Mouse (Mus musculus) CH12.LX (cell line): ENCODE measurements around the gene Rnasek. TPM values are rescaled to one million over a fixed set of nuclear protein-coding genes. Genes with fewer than 3 reads are reported as not detected.

Source experiments
- DNase-seq: peaks from one replicate; pipeline ENCODE4 v3.0.0-alpha.2; 2013; ENCODE audit errors: extremely low read depth
- H3K27ac ChIP-seq: 2 replicates; pipeline ENCODE4 v1.5.1; 2012; ENCODE audit warnings: low read depth, mild to moderate bottlenecking, control low read depth, moderate library complexity; ENCODE audit not compliant: insufficient read depth
- H3K27me3 ChIP-seq: replicated peaks from 2 replicates; pipeline ENCODE3; 2012; ENCODE audit warnings: inconsistent platforms
- H3K36me3 ChIP-seq, 2 experiments: replicated peaks in 1 of 2; 2 replicates each; pipeline versions ENCODE3 to v1.6.1; 2012; ENCODE audit warnings: inconsistent platforms in 1 of 2, low read length in 1 of 2, mild to moderate bottlenecking in 1 of 2, mixed read lengths in 1 of 2, moderate library complexity in 1 of 2; ENCODE audit not compliant: control insufficient read depth in 1 of 2, insufficient read depth in 1 of 2
- H3K4me1 ChIP-seq, 2 experiments: 2 replicates each; pipeline ENCODE4 v1.6.1; 2012; ENCODE audit warnings: inconsistent platforms in 1 of 2, moderate library complexity in 1 of 2; ENCODE audit not compliant: insufficient read depth in 2 of 2, control insufficient read depth in 1 of 2
- H3K4me2 ChIP-seq: 2 replicates; pipeline ENCODE4 v1.6.1; 2012; ENCODE audit warnings: low read depth, mild to moderate bottlenecking, control low read depth; ENCODE audit not compliant: poor library complexity, insufficient read depth, severe bottlenecking
- H3K4me3 ChIP-seq, 3 experiments: fragments of 150-350 bp in 1 of 3; sonication (generic) in 1 of 3; replicated peaks in 1 of 3; 2 replicates each; pipeline versions ENCODE3 to v1.5.1; 2011 to 2012; ENCODE audit warnings: low read depth in 2 of 3, low read length in 2 of 3, mild to moderate bottlenecking in 2 of 3, moderate library complexity in 2 of 3, control low read depth in 1 of 3, improper control_type of control experiment in 1 of 3, inconsistent platforms in 1 of 3, mixed read lengths in 1 of 3; ENCODE audit not compliant: poor library complexity in 1 of 3
- H3K79me2 ChIP-seq: replicated peaks from 2 replicates; pipeline ENCODE4 v1.6.1; 2012; ENCODE audit warnings: mild to moderate bottlenecking, moderate library complexity; ENCODE audit not compliant: control insufficient read depth, poor library complexity, insufficient read depth, severe bottlenecking; ENCODE audit errors: extremely low read depth
- H3K9ac ChIP-seq: 2 replicates; pipeline ENCODE4 v1.6.1; 2012; ENCODE audit warnings: low read depth, mild to moderate bottlenecking, control low read depth, moderate library complexity; ENCODE audit not compliant: insufficient read depth
- H3K9me3 ChIP-seq: replicated peaks from 2 replicates; pipeline ENCODE3; 2012; ENCODE audit warnings: low read length, inconsistent platforms, mixed read lengths
- CTCF ChIP-seq, 2 experiments: IDR thresholded peaks in 1 of 2; conservative IDR thresholded peaks in 1 of 2; 2 replicates each; pipeline ENCODE4 v1.5.1; 2011 to 2012; ENCODE audit warnings: low read depth in 2 of 2, low read length in 2 of 2, improper control_type of control experiment in 1 of 2, inconsistent platforms in 1 of 2, mild to moderate bottlenecking in 1 of 2, moderate library complexity in 1 of 2
- E2F4 ChIP-seq: IDR thresholded peaks from 2 replicates; pipeline ENCODE4 v1.6.1; 2011; ENCODE audit warnings: low read depth, low read length, improper control_type of control experiment; ENCODE audit not compliant: insufficient replicate concordance
- EP300 ChIP-seq: IDR thresholded peaks from 2 replicates; pipeline ENCODE4 v1.6.1; 2011; ENCODE audit warnings: low read length, improper control_type of control experiment
- MAZ ChIP-seq: IDR thresholded peaks from 2 replicates; pipeline ENCODE4 v1.6.1; 2012; ENCODE audit warnings: low read depth, mild to moderate bottlenecking, inconsistent platforms, low read length, improper control_type of control experiment, moderate library complexity
- MXI1 ChIP-seq: IDR thresholded peaks from 2 replicates; pipeline ENCODE4 v1.6.1; 2011; ENCODE audit warnings: mild to moderate bottlenecking, low read depth, low read length, improper control_type of control experiment
- NELFE ChIP-seq: IDR thresholded peaks from 2 replicates; pipeline ENCODE4 v1.6.1; 2011; ENCODE audit warnings: low read depth, low read length, improper control_type of control experiment
- PAX5 ChIP-seq: IDR thresholded peaks from 2 replicates; pipeline ENCODE4 v1.6.1; 2012; ENCODE audit warnings: low read length, inconsistent platforms, mixed read lengths
- POLR2AphosphoS2 ChIP-seq: IDR thresholded peaks from 2 replicates; pipeline ENCODE4 v1.6.1; 2011; ENCODE audit warnings: low read depth, low read length, improper control_type of control experiment
- SIN3A ChIP-seq: IDR thresholded peaks from 2 replicates; pipeline ENCODE4 v1.6.1; 2012; ENCODE audit warnings: low read length, improper control_type of control experiment, inconsistent platforms
- USF1 ChIP-seq: IDR thresholded peaks from 2 replicates; pipeline ENCODE4 v1.6.1; 2014; ENCODE audit warnings: low read depth, mild to moderate bottlenecking, inconsistent platforms, low read length, improper control_type of control experiment
- ZMIZ1 ChIP-seq: IDR thresholded peaks from 2 replicates; pipeline ENCODE4 v1.6.1; 2012; ENCODE audit warnings: low read depth, mild to moderate bottlenecking, inconsistent platforms, low read length, improper control_type of control experiment
- ZNF384 ChIP-seq: IDR thresholded peaks from 2 replicates; pipeline ENCODE4 v1.6.1; 2012; ENCODE audit warnings: low read depth, low read length, improper control_type of control experiment, inconsistent platforms
- dilution Hi-C: fragments of 300-500 bp; cut with MboI; formaldehyde crosslinking; loops from 2 replicates; pipeline ENCODE4 v1.14.3; 2020; ENCODE audit warnings: low sequenced_read_pairs; ENCODE audit not compliant: extremely low pct_unique_long_range_greater_than_20kb, extremely low pct_ligation_motif_present
- in situ Hi-C: fragments of 300-500 bp; cut with MboI; formaldehyde crosslinking; loops from 3 replicates; pipeline ENCODE4 v1.14.3; 2019; ENCODE audit warnings: low sequenced_read_pairs, low pct_ligation_motif_present, low pct_unique_long_range_greater_than_20kb, mixed read lengths
- polyA plus RNA-seq: library from polyadenylated mRNA; unstranded; fragments of >175 nt; gene quantifications from 2 replicates; pipeline ENCODE4 v1.2.1, GENCODE M21; 2012; ENCODE audit warnings: low read depth; ENCODE audit not compliant: insufficient read length
- total RNA-seq, 2 experiments: library from RNA; depleted of rRNA; stranded (reverse); fragments of 300-350 nt in 1 of 2; fragments of >200 nt in 1 of 2; gene quantifications; 2 replicates each; pipeline ENCODE4 v1.2.3; 2012 to 2014

The Rnasek gene
- total and polyA plus RNA-seq, 3 experiments, result 9.1 to 91.3 (median 25.6) TPM

DNA sequence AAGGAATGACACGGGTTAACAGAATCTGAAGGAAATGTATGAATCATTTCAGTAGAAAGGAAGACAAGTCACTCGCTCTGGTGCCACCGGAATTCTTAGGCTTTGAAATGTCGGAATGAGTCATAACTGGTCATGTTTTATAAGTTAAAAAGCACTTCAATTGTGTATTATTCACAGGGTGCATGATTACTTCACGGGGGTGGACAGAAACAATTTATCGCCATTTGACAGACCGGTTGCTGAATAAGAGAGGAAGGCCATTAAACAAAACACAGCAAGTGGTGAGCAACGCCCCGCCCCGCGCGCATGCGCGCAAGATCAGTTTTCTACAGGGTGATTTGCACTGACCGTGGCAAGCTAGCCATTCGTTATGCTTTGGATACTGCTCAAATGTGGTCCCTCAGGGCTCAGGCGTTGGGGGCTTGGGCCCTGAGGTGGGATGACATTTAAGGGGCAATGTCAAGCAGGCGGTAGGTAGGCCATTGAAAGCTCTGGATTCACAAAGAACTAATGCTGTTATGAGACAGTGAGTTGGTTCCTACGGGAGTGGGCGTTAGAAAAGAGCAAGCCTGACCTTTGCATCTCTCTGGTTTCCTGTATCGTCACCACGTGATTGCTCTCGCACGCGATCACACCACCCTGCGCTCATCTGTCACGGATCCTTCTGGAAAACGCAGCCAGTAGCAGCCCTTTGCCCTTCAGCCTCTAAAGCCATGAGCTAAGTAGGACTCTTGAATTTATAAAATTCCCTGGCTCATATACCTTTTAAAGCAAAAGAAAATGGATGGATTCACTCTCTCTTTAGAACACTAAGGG, 50.1 kb downstream of the Rnasek start:
- dilution Hi-C loops, result no loop called here
- no peak for TF ChIP-seq ZMIZ1
- no peak for TF ChIP-seq MAZ
- TF ChIP-seq USF1, result no peak
- no peak for TF ChIP-seq PAX5
- TF ChIP-seq EP300, result no peak
- TF ChIP-seq ZNF384, result no peak
- TF ChIP-seq CTCF (conservative IDR thresholded peaks at IDR 0.05 in 1 of 2, IDR thresholded peaks at IDR 0.05 in 1 of 2; ENCODE audit: low read depth in 2 of 2, low read length in 2 of 2), result no peak
- no peak for TF ChIP-seq NELFE
- TF ChIP-seq MXI1, result no peak
- no peak for TF ChIP-seq SIN3A
- TF ChIP-seq POLR2AphosphoS2, result no peak
- no peak for TF ChIP-seq E2F4
- in situ Hi-C loops, result no loop called here
- Histone ChIP-seq H3K36me3 (no peaks in the 10 kb centered on the region), H3K4me1 (peaks cover 4 to 11% of the 10 kb centered on the region in 2 experiments; a peak in 2 of 4 replicates), H3K9ac (no peak overlapping the region), H3K9me3 (no peaks in the 10 kb centered on the region), H3K79me2 (no peaks in the 10 kb centered on the region), H3K27ac (no peak overlapping the region), H3K4me3 (no peak overlapping the region), H3K27me3 (peaks cover 2% of the 10 kb centered on the region), H3K4me2 (no peak overlapping the region)
- no peak for DNase-seq

Other genes with a start within 250 kb of the Rnasek start
Only the 20 nearest of the 22 such genes appear.
- gene Dvl2, start 239.2 kb downstream of the Rnasek start, total RNA-seq (2012; rRNA removed), result 27.3 and 30.6 TPM in 2 replicates
- gene Dvl2, start 239.2 kb downstream of the Rnasek start, total RNA-seq (2014; rRNA removed), result 15.1 and 15.7 TPM in 2 replicates
- gene Dvl2, start 239.2 kb downstream of the Rnasek start, polyA plus RNA-seq, result 25.3 and 27.1 TPM in 2 replicates
- gene Acadvl, start 224.4 kb downstream of the Rnasek start, total RNA-seq (2012; rRNA removed), result 137 and 148 TPM in 2 replicates
- gene Acadvl, start 224.4 kb downstream of the Rnasek start, total RNA-seq (2014; rRNA removed), result 81.8 and 86.6 TPM in 2 replicates
- 76.9 and 86.4 TPM in 2 replicates for gene Acadvl, start 224.4 kb downstream of the Rnasek start, polyA plus RNA-seq
- gene Dlg4, start 222.9 kb downstream of the Rnasek start, total RNA-seq (2012; rRNA removed), result 9.8 and 15.3 TPM in 2 replicates
- 6.1 and 7.3 TPM in 2 replicates for gene Dlg4, start 222.9 kb downstream of the Rnasek start, total RNA-seq (2014; rRNA removed)
- 6.8 and 9.3 TPM in 2 replicates for gene Dlg4, start 222.9 kb downstream of the Rnasek start, polyA plus RNA-seq
- gene Asgr1, start 185.8 kb downstream of the Rnasek start, total RNA-seq (2012; rRNA removed), result not detected in 2 replicates
- gene Asgr1, start 185.8 kb downstream of the Rnasek start, total RNA-seq (2014; rRNA removed), result not detected in 2 replicates
- not detected in 2 replicates for gene Asgr1, start 185.8 kb downstream of the Rnasek start, polyA plus RNA-seq
- 0.17 TPM in 1 of 2 replicates, not detected in the other for gene Asgr2, start 147.2 kb downstream of the Rnasek start, total RNA-seq (2012; rRNA removed)
- gene Asgr2, start 147.2 kb downstream of the Rnasek start, total RNA-seq (2014; rRNA removed), result not detected in 2 replicates
- 0.19 and 0.39 TPM in 2 replicates for gene Asgr2, start 147.2 kb downstream of the Rnasek start, polyA plus RNA-seq
- gene Mgl2, start 109.5 kb downstream of the Rnasek start, total RNA-seq (2012; rRNA removed), result 0.08 TPM in 1 of 2 replicates, not detected in the other
- gene Mgl2, start 109.5 kb downstream of the Rnasek start, total RNA-seq (2014; rRNA removed), result not detected in 2 replicates
- not detected in 2 replicates for gene Mgl2, start 109.5 kb downstream of the Rnasek start, polyA plus RNA-seq
- 0.21 TPM in 1 of 2 replicates, not detected in the other for gene Clec10a, start 83.6 kb downstream of the Rnasek start, total RNA-seq (2012; rRNA removed)
- gene Clec10a, start 83.6 kb downstream of the Rnasek start, total RNA-seq (2014; rRNA removed), result not detected in 2 replicates
- gene Clec10a, start 83.6 kb downstream of the Rnasek start, polyA plus RNA-seq, result not detected in 2 replicates
- 0.51 and 0.55 TPM in 2 replicates for gene Slc16a11, start 27.1 kb downstream of the Rnasek start, total RNA-seq (2012; rRNA removed)
- not detected in 2 replicates for gene Slc16a11, start 27.1 kb downstream of the Rnasek start, total RNA-seq (2014; rRNA removed)
- gene Slc16a11, start 27.1 kb downstream of the Rnasek start, polyA plus RNA-seq, result 2.3 and 3.2 TPM in 2 replicates
- gene Slc16a13, start 18.8 kb downstream of the Rnasek start, total RNA-seq (2012; rRNA removed), result 8.4 and 9.3 TPM in 2 replicates
- 12.0 and 13.8 TPM in 2 replicates for gene Slc16a13, start 18.8 kb downstream of the Rnasek start, total RNA-seq (2014; rRNA removed)
- gene Slc16a13, start 18.8 kb downstream of the Rnasek start, polyA plus RNA-seq, result 19.0 and 21.1 TPM in 2 replicates
- gene Bcl6b, start 10.0 kb downstream of the Rnasek start, total RNA-seq (2012; rRNA removed), result 1.7 and 2.2 TPM in 2 replicates
- gene Bcl6b, start 10.0 kb downstream of the Rnasek start, total RNA-seq (2014; rRNA removed), result 0.54 and 0.71 TPM in 2 replicates
- gene Bcl6b, start 10.0 kb downstream of the Rnasek start, polyA plus RNA-seq, result 0.54 and 0.72 TPM in 2 replicates
- gene 0610010K14Rik, start 1.9 kb downstream of the Rnasek start, total RNA-seq (2012; rRNA removed), result 52.2 and 75.2 TPM in 2 replicates
- gene 0610010K14Rik, start 1.9 kb downstream of the Rnasek start, total RNA-seq (2014; rRNA removed), result 23.8 and 27.7 TPM in 2 replicates
- 140 and 153 TPM in 2 replicates for gene 0610010K14Rik, start 1.9 kb downstream of the Rnasek start, polyA plus RNA-seq
- gene Gm21988, start within 50 bp of the Rnasek start, total RNA-seq (2012; rRNA removed), result 2.6 and 3.5 TPM in 2 replicates
- gene Gm21988, start within 50 bp of the Rnasek start, total RNA-seq (2014; rRNA removed), result 0.98 TPM in 1 of 2 replicates, not detected in the other
- gene Gm21988, start within 50 bp of the Rnasek start, polyA plus RNA-seq, result 1.4 and 2.7 TPM in 2 replicates
- not detected in 2 replicates for gene Alox12, start 15.5 kb upstream of the Rnasek start, total RNA-seq (2012; rRNA removed)
- not detected in 2 replicates for gene Alox12, start 15.5 kb upstream of the Rnasek start, total RNA-seq (2014; rRNA removed)
- gene Alox12, start 15.5 kb upstream of the Rnasek start, polyA plus RNA-seq, result not detected in 2 replicates
- 0.21 TPM in 1 of 2 replicates, not detected in the other for gene Alox12e, start 82.8 kb upstream of the Rnasek start, total RNA-seq (2012; rRNA removed)
- gene Alox12e, start 82.8 kb upstream of the Rnasek start, total RNA-seq (2014; rRNA removed), result not detected in 2 replicates
- gene Alox12e, start 82.8 kb upstream of the Rnasek start, polyA plus RNA-seq, result not detected in 2 replicates
- 0.04 TPM in 1 of 2 replicates, not detected in the other for gene Alox15, start 112.2 kb upstream of the Rnasek start, total RNA-seq (2012; rRNA removed)
- not detected in 2 replicates for gene Alox15, start 112.2 kb upstream of the Rnasek start, total RNA-seq (2014; rRNA removed)
- not detected in 2 replicates for gene Alox15, start 112.2 kb upstream of the Rnasek start, polyA plus RNA-seq
- gene Pelp1, start 170.2 kb upstream of the Rnasek start, total RNA-seq (2012; rRNA removed), result 33.0 and 37.5 TPM in 2 replicates
- 12.9 and 13.2 TPM in 2 replicates for gene Pelp1, start 170.2 kb upstream of the Rnasek start, total RNA-seq (2014; rRNA removed)
- gene Pelp1, start 170.2 kb upstream of the Rnasek start, polyA plus RNA-seq, result 101 and 113 TPM in 2 replicates
- gene Arrb2, start 192.8 kb upstream of the Rnasek start, total RNA-seq (2012; rRNA removed), result 45.9 and 60.2 TPM in 2 replicates
- 42.1 and 46.0 TPM in 2 replicates for gene Arrb2, start 192.8 kb upstream of the Rnasek start, total RNA-seq (2014; rRNA removed)
- gene Arrb2, start 192.8 kb upstream of the Rnasek start, polyA plus RNA-seq, result 89.7 and 101 TPM in 2 replicates
- gene Med11, start 212.1 kb upstream of the Rnasek start, total RNA-seq (2012; rRNA removed), result 52.2 and 59.7 TPM in 2 replicates
- gene Med11, start 212.1 kb upstream of the Rnasek start, total RNA-seq (2014; rRNA removed), result 70.3 and 79.9 TPM in 2 replicates
- gene Med11, start 212.1 kb upstream of the Rnasek start, polyA plus RNA-seq, result 74.3 and 91.6 TPM in 2 replicates
- 0.08 TPM in 1 of 2 replicates, not detected in the other for gene Zmynd15, start 219.6 kb upstream of the Rnasek start, total RNA-seq (2012; rRNA removed)
- 0.05 TPM in 1 of 2 replicates, not detected in the other for gene Zmynd15, start 219.6 kb upstream of the Rnasek start, total RNA-seq (2014; rRNA removed)
- gene Zmynd15, start 219.6 kb upstream of the Rnasek start, polyA plus RNA-seq, result 0.20 and 0.74 TPM in 2 replicates
- gene Cxcl16, start 220.1 kb upstream of the Rnasek start, total RNA-seq (2012; rRNA removed), result 0.04 and 0.08 TPM in 2 replicates
- not detected in 2 replicates for gene Cxcl16, start 220.1 kb upstream of the Rnasek start, total RNA-seq (2014; rRNA removed)
- gene Cxcl16, start 220.1 kb upstream of the Rnasek start, polyA plus RNA-seq, result 0.56 and 0.59 TPM in 2 replicates